Mouse (Mus musculus) limb, embryonic 13.5 days (tissue): ENCODE data around the gene Pate2. TPM values are rescaled to one million over a fixed set of nuclear protein-coding genes. Genes with fewer than 3 reads are reported as not detected.
"Not testable (repeated sequence)": the region's sequence is repeated elsewhere in the genome, so short reads cannot be mapped to it uniquely, and the experiment has no call there.

ENCODE experiments used
- ATAC-seq: fragments of 200-750 bp; cut with Nextera tagmentation; 2 replicates; pipeline ENCODE4 v1.8.0; 2017; ENCODE audit warnings: low read depth, moderate number of reproducible peaks, moderate TSS enrichment; ENCODE audit not compliant: low FRiP score
- H3K27ac ChIP-seq: fragments of 300-500 bp; sonication (generic); 2 replicates; pipeline ENCODE4 v1.5.1; 2015; ENCODE audit warnings: inconsistent platforms, mild to moderate bottlenecking, moderate library complexity
- H3K27me3 ChIP-seq: fragments of 300-500 bp; sonication (generic); 2 replicates; pipeline ENCODE4 v1.6.1; 2015; ENCODE audit warnings: mild to moderate bottlenecking, inconsistent platforms
- H3K36me3 ChIP-seq: fragments of 300-500 bp; sonication (generic); 2 replicates; pipeline ENCODE4 v1.6.1; 2015; ENCODE audit warnings: inconsistent platforms, mild to moderate bottlenecking, moderate library complexity
- H3K4me1 ChIP-seq: fragments of 300-500 bp; sonication (generic); 2 replicates; pipeline ENCODE4 v1.6.1; 2015; ENCODE audit warnings: inconsistent platforms
- H3K4me2 ChIP-seq: fragments of 300-500 bp; sonication (generic); replicated peaks from 2 replicates; pipeline ENCODE4 v1.6.1; 2015; ENCODE audit warnings: inconsistent platforms, mild to moderate bottlenecking, moderate library complexity
- H3K4me3 ChIP-seq: fragments of 300-500 bp; sonication (generic); 2 replicates; pipeline ENCODE4 v1.5.1; 2015; ENCODE audit warnings: moderate library complexity, mild to moderate bottlenecking, inconsistent platforms
- H3K9ac ChIP-seq: fragments of 300-500 bp; sonication (generic); 2 replicates; pipeline ENCODE4 v1.6.1; 2015; ENCODE audit warnings: mild to moderate bottlenecking, inconsistent platforms
- H3K9me3 ChIP-seq: fragments of 300-500 bp; sonication (generic); 2 replicates; pipeline ENCODE4 v1.6.1; 2016; ENCODE audit warnings: inconsistent platforms
- WGBS: fragments of 180-500 bp; shearing (Covaris S2); methylation state at CpG from one replicate; pipeline ENCODE4 v1.1.7; 2015; 5-methylcytosine and 5-hydroxymethylcytosine counted together
- polyA plus RNA-seq: library from polyadenylated mRNA; unstranded; fragments of >200 nt; fragmentation: Nextera tagmentation; extraction: Ambion mirVana; gene quantifications from 2 replicates; pipeline ENCODE4 v1.2.1, GENCODE M21; 2015

Pate2 gene
- polyA plus RNA-seq, 1 experiment from 2014 or later, result 1.0 TPM

DNA sequence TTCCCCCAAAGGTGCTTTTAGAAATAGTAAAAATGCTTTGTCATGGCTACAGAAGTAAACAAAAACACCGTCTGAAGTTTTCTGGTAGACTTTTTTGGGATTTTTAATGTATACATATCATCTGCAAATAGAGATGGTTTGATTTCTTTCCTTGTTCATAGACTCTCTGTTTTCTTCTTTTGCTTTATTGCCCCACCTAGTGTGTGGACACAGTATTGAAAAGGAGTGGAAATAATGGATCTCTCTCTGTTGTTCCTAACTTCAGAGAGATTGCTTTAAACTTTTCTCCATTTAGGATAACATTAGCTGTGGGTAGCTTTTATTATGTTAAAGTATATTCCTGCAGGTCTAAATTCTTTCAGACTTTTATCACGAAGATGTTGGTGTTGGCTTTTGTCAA is 43.9 kb downstream of the Pate2 start:
- Histone ChIP-seq H3K4me2 (no peak overlapping the region), H3K27ac (no peak overlapping the region), H3K4me3 (no peak overlapping the region), H3K9me3 (no peaks in the 10 kb centered on the region), H3K27me3 (no peaks in the 10 kb centered on the region), H3K36me3 (no peaks in the 10 kb centered on the region), H3K9ac (no peak overlapping the region), H3K4me1 (no peaks in the 10 kb centered on the region)
- no peak for ATAC-seq
- WGBS, result 29% methylated on average over 2 of the region's 2 CpGs

DNA sequence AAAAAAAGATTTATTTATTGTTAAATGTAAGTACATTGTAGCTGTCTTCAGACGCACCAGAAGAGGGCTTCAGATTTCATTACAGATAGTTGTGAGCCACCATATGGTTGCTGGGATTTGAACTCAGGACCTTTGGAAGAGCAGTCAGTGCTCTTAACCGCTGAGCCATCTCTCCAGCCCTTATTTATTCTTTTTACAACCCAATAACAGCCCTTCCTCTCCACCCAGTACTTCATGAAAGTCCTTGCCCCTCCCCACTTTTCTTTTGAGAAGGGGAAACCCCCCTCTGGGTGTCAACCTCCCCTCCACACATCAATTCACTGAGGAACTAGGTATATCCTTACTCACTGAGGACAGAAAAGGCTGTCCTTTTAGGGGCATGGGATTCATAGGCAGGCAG is 46.7 kb downstream of the Pate2 start:
- not testable (repeated sequence) for H3K9me3 ChIP-seq, ATAC-seq
- WGBS, result 71% methylated on average over 2 of the region's 2 CpGs

GRCm38 (mm10) chr9:35632981-35633380 is 62.9 kb downstream of the Pate2 start:
- ATAC-seq, result no peak
- no peaks in the 10 kb centered on the region for H3K9me3 ChIP-seq
- no peaks in the 10 kb centered on the region for H3K4me1 ChIP-seq
- 91% methylated on average over 1 of the region's 1 CpGs for WGBS
- no peaks in the 10 kb centered on the region for H3K36me3 ChIP-seq
- no peak overlapping the region for H3K27ac ChIP-seq
- no peak overlapping the region for H3K9ac ChIP-seq
- H3K27me3 ChIP-seq, result no peaks in the 10 kb centered on the region
- H3K4me3 ChIP-seq, result no peak overlapping the region
- H3K4me2 ChIP-seq, result no peak overlapping the region

More for the DNA sequence above, 46.7 kb downstream of the Pate2 start:
- not testable (repeated sequence) for H3K9ac ChIP-seq, H3K36me3 ChIP-seq, H3K27me3 ChIP-seq, H3K4me1 ChIP-seq, H3K4me3 ChIP-seq, H3K27ac ChIP-seq, H3K4me2 ChIP-seq

GRCm38 (mm10) chr9:35648102-35648501 is 78.0 kb downstream of the Pate2 start, which contains the start of gene Pate3:
Gene Pate3 (minus strand): TSS chr9:35648202.
- Histone ChIP-seq H3K27ac (no peak within 1 kb of the TSS), H3K4me3 (no peak within 1 kb of the TSS), H3K4me1 (no peaks in the 10 kb centered on the region), H3K27me3 (no peaks in the 10 kb centered on the region), H3K9me3 (peaks cover 7% of the 10 kb centered on the region; the same call in 1 of the 2 replicates), H3K36me3 (no peaks in the 10 kb centered on the region), H3K9ac (no peak within 1 kb of the TSS), H3K4me2 (no peak within 1 kb of the TSS)
- ATAC-seq, result no peak
- 65% methylated on average over 1 of the region's 1 CpGs for WGBS

- no peaks in the 10 kb centered on the region for H3K4me1 ChIP-seq
- H3K27me3 ChIP-seq, result no peaks in the 10 kb centered on the region
- no peaks in the 10 kb centered on the region for H3K9me3 ChIP-seq
- H3K4me3 ChIP-seq, result no peak overlapping the region
- 69% methylated on average over 2 of the region's 2 CpGs for WGBS
- no peak for ATAC-seq
- no peak overlapping the region for H3K9ac ChIP-seq
- H3K4me2 ChIP-seq, result no peak overlapping the region
- no peak overlapping the region for H3K27ac ChIP-seq
- no peaks in the 10 kb centered on the region for H3K36me3 ChIP-seq
Observed at GRCm38 (mm10) chr9:35673557-35673956, 103.5 kb downstream of the Pate2 start.

GRCm38 (mm10) chr9:35687013-35687412 is 116.9 kb downstream of the Pate2 start, which contains the start of gene Pate1:
Gene Pate1 (minus strand): TSS chr9:35687390.
- H3K27me3 ChIP-seq, result no peaks in the 10 kb centered on the region
- no peaks in the 10 kb centered on the region for H3K9me3 ChIP-seq
- no peak for ATAC-seq
- no peaks in the 10 kb centered on the region for H3K36me3 ChIP-seq
- no peak within 1 kb of the TSS for H3K4me3 ChIP-seq
- 30% methylated on average over 1 of the region's 1 CpGs for WGBS
- H3K4me2 ChIP-seq, result no peak within 1 kb of the TSS
- H3K4me1 ChIP-seq, result no peaks in the 10 kb centered on the region
- no peak within 1 kb of the TSS for H3K9ac ChIP-seq
- H3K27ac ChIP-seq, result no peak within 1 kb of the TSS

DNA sequence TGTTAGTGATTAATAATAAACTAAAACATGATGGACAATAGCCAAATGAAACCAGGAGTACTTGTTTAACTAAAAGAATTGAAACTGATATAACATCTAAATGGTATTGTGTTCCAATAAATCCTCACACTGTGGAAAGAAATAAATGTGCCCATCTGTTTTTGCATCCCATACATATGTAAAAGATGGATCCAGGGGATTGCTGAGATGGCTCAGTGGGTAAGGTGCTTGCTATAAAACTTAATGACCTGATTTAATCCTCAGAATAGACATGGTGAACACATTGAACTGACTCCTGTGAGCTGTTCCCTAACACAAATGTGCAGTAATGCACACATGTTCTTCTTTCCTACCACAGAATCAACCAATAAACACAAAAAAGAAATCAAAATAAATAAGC is 121.8 kb downstream of the Pate2 start:
- H3K27ac ChIP-seq, result no peak overlapping the region
- H3K4me2 ChIP-seq, result no peak overlapping the region
- H3K9me3 ChIP-seq, result peaks cover 5% of the 10 kb centered on the region; the same call in 1 of the 2 replicates
- H3K36me3 ChIP-seq, result no peaks in the 10 kb centered on the region
- H3K4me3 ChIP-seq, result no peak overlapping the region
- H3K4me1 ChIP-seq, result no peaks in the 10 kb centered on the region
- no peaks in the 10 kb centered on the region for H3K27me3 ChIP-seq
- no peak for ATAC-seq
- no peak overlapping the region for H3K9ac ChIP-seq

- H3K4me2 ChIP-seq, result no peak overlapping the region
- no peaks in the 10 kb centered on the region for H3K9me3 ChIP-seq
- ATAC-seq, result no peak
- H3K4me3 ChIP-seq, result no peak overlapping the region
- H3K27me3 ChIP-seq, result no peaks in the 10 kb centered on the region
- no peaks in the 10 kb centered on the region for H3K36me3 ChIP-seq
- no peak overlapping the region for H3K9ac ChIP-seq
- no peak overlapping the region for H3K27ac ChIP-seq
- H3K4me1 ChIP-seq, result no peaks in the 10 kb centered on the region
Observed at GRCm38 (mm10) chr9:35707265-35707664, 137.2 kb downstream of the Pate2 start.

Other genes with a start within 250 kb of the Pate2 start
- gene Cdon, start 149.2 kb upstream of the Pate2 start, polyA plus RNA-seq, result 37.0 and 37.6 TPM in 2 replicates
- not detected in 2 replicates for gene Gm1113, start 52.0 kb upstream of the Pate2 start, polyA plus RNA-seq
- gene Ddx25, start 11.8 kb upstream of the Pate2 start, polyA plus RNA-seq, result 4.3 and 4.5 TPM in 2 replicates
- 21.2 and 21.6 TPM in 2 replicates for gene Pus3, start 11.7 kb upstream of the Pate2 start, polyA plus RNA-seq
- 16.6 and 18.2 TPM in 2 replicates for gene Hyls1, start 114 bp downstream of the Pate2 start, polyA plus RNA-seq
- not detected in 2 replicates for gene Pate4, start 41.7 kb downstream of the Pate2 start, polyA plus RNA-seq
- gene Pate3, start 77.9 kb downstream of the Pate2 start, polyA plus RNA-seq, result not detected in 2 replicates
- 0.08 TPM in 1 of 2 replicates, not detected in the other for gene Pate1, start 117.1 kb downstream of the Pate2 start, polyA plus RNA-seq
- not detected in 2 replicates for gene Gm17677, start 170.8 kb downstream of the Pate2 start, polyA plus RNA-seq
- not detected in 2 replicates for gene Gm17727, start 207.8 kb downstream of the Pate2 start, polyA plus RNA-seq
- not detected in 2 replicates for gene Gm27235, start 219.8 kb downstream of the Pate2 start, polyA plus RNA-seq
- not detected in 2 replicates for gene D730048I06Rik, start 219.8 kb downstream of the Pate2 start, polyA plus RNA-seq